Mouse (Mus musculus) ES-Bruce4 (cell line): ENCODE results near the gene St6galnac3. TPM values are rescaled to one million over a fixed set of nuclear protein-coding genes. Genes with fewer than 3 reads are reported as not detected.

Experiments used
- H3K27ac ChIP-seq: 2 replicates; pipeline ENCODE4 v1.5.1; 2012; ENCODE audit warnings: low read length, inconsistent platforms; ENCODE audit not compliant: insufficient read depth
- H3K27me3 ChIP-seq: 2 replicates; pipeline ENCODE4 v1.6.1; 2012; ENCODE audit warnings: mild to moderate bottlenecking, low read length, inconsistent platforms; ENCODE audit not compliant: control insufficient read depth, poor library complexity, insufficient read depth, severe bottlenecking
- H3K36me3 ChIP-seq: 2 replicates; pipeline ENCODE4 v1.6.1; 2012; ENCODE audit warnings: inconsistent platforms, mild to moderate bottlenecking, low read length, moderate library complexity; ENCODE audit not compliant: control insufficient read depth, poor library complexity, insufficient read depth, severe bottlenecking
- H3K4me1 ChIP-seq: one replicate; pipeline ENCODE4 v1.8.1; 2011; ENCODE audit warnings: low read length; ENCODE audit not compliant: control insufficient read depth, insufficient read depth
- H3K4me3 ChIP-seq: 2 replicates; pipeline ENCODE4 v1.5.1; 2011; ENCODE audit warnings: low read depth, mild to moderate bottlenecking, low read length
- H3K9ac ChIP-seq: 2 replicates; pipeline ENCODE4 v1.6.1; 2012; ENCODE audit warnings: low read depth, mild to moderate bottlenecking, inconsistent platforms; ENCODE audit not compliant: poor library complexity, severe bottlenecking
- H3K9me3 ChIP-seq: replicated peaks from 2 replicates; pipeline ENCODE4 v1.6.1; 2012; ENCODE audit warnings: mild to moderate bottlenecking, low read length, inconsistent platforms; ENCODE audit not compliant: control insufficient read depth, poor library complexity, insufficient read depth, severe bottlenecking
- CTCF ChIP-seq: IDR thresholded peaks from one replicate; pipeline ENCODE4 v1.8.1; 2011; ENCODE audit warnings: low read depth, low read length
- EP300 ChIP-seq: IDR thresholded peaks from 2 replicates; pipeline ENCODE4 v1.6.1; 2011; ENCODE audit warnings: low read depth, low read length; ENCODE audit not compliant: insufficient read depth
- POLR2A ChIP-seq: IDR thresholded peaks from one replicate; pipeline ENCODE4 v1.8.1; 2011; ENCODE audit warnings: low read length; ENCODE audit not compliant: insufficient read depth
- polyA plus RNA-seq: library from polyadenylated mRNA; stranded (reverse); fragments of >200 nt; gene quantifications from 2 replicates; pipeline ENCODE4 v1.2.4, GENCODE M21; 2011; ENCODE audit warnings: low read depth; ENCODE audit not compliant: missing spikeins, insufficient read depth, insufficient read length

The St6galnac3 gene
- polyA plus RNA-seq, 1 experiment, result 4.8 TPM

DNA sequence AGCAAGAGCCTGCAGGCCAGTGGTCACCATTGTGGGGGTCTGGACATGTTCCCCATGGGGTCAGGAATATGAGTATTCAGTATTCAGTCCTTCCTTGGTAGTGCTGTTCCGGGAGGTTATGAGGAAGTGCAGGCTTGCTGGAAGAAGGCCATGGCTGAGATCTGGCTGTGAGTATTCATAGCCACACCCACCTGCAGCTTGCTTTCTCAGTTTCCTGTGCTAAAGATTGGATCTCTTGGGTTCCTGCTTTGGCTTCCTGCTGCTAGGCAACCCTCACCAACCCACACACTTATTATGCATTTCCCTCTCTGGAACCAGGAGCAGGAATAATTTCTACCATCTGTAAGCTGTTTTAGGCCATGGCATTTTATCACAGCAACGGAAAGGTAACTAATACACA, 267.8 kb downstream of the St6galnac3 start:
- Histone ChIP-seq H3K4me1 (peaks cover 2% of the 10 kb centered on the region), H3K4me3 (no peak overlapping the region), H3K27ac (no peak overlapping the region), H3K9ac (no peak overlapping the region), H3K27me3 (no peaks in the 10 kb centered on the region), H3K36me3 (peaks cover 10% of the 10 kb centered on the region; the same call in 1 of the 2 replicates), H3K9me3 (peaks cover 2% of the 10 kb centered on the region; the same call in 1 of the 2 replicates)
- no peak for TF ChIP-seq POLR2A

DNA sequence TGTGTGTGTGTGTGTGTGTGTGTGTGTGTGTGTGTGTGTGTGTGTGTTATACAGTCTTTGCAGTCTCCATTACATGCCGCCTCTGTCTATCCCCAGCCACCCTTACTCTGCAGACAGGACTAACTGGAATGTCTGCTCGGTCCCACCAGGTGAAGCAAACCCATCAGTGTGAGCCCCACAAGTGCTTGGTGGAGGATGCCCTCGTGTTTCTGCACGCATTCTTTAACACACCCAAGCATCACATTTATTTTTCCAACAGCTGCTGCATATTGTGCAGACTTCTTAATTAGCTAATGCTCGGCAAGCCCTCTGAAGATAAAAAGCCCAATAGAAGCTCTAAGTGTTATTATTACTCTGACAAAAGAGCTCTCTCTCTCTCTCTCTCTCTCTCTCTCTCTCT, 268.7 kb downstream of the St6galnac3 start:
- Histone ChIP-seq H3K4me1 (peaks cover 2% of the 10 kb centered on the region), H3K9ac (no peak overlapping the region), H3K36me3 (peaks cover 10% of the 10 kb centered on the region; the same call in 1 of the 2 replicates), H3K4me3 (no peak overlapping the region), H3K27ac (no peak overlapping the region), H3K27me3 (no peaks in the 10 kb centered on the region), H3K9me3 (peaks cover 2% of the 10 kb centered on the region; the same call in 1 of the 2 replicates)
- no peak for TF ChIP-seq CTCF
- no peak for TF ChIP-seq EP300
- TF ChIP-seq POLR2A, result no peak

DNA sequence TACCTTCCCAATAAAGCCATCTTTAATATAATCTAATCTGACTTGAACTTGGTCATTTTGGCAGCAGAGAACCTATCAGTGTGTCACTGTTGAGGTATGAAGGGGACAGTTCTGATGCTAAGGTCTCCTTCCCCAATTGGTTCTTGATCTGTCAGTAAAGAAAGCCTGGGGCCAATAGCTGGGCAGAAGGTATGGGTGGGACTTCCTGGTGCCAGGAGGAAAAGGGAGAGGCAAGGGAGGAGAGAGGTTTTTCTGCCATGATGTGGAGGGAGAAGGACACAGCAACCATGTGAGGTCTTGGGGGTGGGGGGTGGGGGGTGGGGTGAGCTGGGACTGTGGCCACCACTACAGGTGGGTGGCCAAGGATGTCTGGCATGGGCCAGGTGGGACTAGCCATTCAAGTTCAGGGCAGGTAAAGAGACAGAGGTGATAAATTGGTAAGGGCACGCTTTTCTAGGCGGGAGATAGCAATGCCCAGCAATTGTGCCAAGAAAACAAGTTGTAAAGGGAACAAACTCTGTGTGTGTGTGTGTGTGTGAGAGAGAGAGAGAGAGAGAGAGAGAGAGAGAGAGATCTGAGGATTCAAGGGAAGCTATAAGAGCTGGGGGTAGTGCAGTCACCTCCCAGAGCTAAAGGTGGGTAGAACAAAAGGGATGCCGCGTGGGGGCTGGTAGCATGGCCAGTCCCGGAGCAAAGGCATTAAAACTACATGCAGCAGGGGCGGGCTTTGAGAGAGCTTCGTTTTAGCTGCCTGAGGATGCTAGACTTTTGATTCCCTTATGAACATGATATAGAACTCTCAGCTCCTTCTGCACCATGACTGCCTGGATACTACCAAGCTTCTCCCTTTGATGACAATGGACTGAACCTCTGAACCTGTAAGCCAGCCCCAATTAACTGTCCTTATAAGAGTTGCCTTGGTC, 271.6 kb downstream of the St6galnac3 start:
- Histone ChIP-seq H3K36me3 (peaks cover 10% of the 10 kb centered on the region; the same call in 1 of the 2 replicates), H3K4me3 (peak overlapping the region; percentile 94), H3K4me1 (peaks cover 2% of the 10 kb centered on the region), H3K9me3 (no peaks in the 10 kb centered on the region), H3K27ac (peak overlapping the region; percentile 91; the same call in 1 of the 2 replicates), H3K9ac (peak overlapping the region; percentile 70), H3K27me3 (no peaks in the 10 kb centered on the region)
- TF ChIP-seq EP300, result no peak
- no peak for TF ChIP-seq POLR2A
- no peak for TF ChIP-seq CTCF

DNA sequence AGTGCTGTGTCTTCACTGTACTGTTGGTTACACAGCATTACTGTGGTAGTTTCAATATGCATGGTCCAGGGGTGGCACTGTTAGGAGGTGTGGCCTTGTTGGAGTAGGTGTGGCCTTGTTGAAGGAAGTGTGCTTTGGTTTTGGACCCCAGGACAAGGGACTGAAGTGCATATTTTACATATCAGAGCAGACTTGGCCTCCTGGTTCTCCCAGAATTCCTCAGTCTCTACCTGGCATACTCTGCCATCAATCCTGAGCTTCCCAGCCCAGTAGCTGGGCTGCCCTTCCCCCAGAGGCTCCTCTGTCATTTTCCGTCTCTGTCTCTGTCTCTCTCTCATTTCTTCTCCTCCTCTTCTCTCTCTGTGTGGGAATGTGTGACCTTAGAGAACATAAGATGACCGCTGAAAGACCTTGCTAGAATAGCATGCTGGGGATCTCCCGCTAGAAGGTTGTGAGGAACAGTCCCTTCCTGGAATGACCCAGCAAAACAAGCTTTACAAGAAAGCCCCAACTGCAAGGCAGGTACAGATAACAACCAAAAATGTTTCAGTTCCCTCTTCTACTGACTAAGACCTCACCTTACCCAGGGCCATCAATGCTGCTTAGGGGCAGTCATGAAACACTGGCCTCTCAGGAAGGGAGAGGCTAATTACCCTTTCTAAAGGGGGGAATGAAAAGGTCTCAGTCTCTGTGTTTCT, 272.5 kb downstream of the St6galnac3 start:
- H3K36me3 ChIP-seq, result peaks cover 10% of the 10 kb centered on the region; the same call in 1 of the 2 replicates
- no peaks in the 10 kb centered on the region for H3K27me3 ChIP-seq
- TF ChIP-seq POLR2A (no peak), EP300 (no peak), CTCF (no peak)
- H3K4me3 ChIP-seq, result no peak overlapping the region
- H3K27ac ChIP-seq, result peak overlapping the region; percentile 91
- no peaks in the 10 kb centered on the region for H3K9me3 ChIP-seq
- H3K4me1 ChIP-seq, result peaks cover 2% of the 10 kb centered on the region
- no peak overlapping the region for H3K9ac ChIP-seq

DNA sequence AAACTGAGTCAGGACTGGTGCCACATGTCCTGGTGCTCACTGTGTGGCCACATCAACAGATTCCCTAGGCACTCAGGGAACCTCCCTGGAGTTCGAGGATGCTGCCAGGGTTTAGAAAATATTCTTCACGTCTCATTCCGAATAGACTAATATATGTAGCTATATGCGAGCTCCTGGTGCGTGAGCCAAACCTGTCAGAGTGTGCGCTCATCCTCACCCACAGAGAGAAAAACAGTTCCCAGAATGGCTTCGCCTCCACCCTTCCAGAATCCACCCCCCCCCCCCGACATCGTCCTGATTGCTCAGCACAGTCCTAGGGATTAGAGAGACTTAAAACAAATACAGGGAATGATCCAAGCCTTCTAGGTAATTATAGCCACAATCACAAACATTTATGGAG, 283.6 kb downstream of the St6galnac3 start:
- H3K27ac ChIP-seq, result no peak overlapping the region
- TF ChIP-seq EP300 (no peak), POLR2A (no peak), CTCF (no peak)
- no peaks in the 10 kb centered on the region for H3K9me3 ChIP-seq
- H3K4me1 ChIP-seq, result no peaks in the 10 kb centered on the region
- no peak overlapping the region for H3K4me3 ChIP-seq
- H3K36me3 ChIP-seq, result no peaks in the 10 kb centered on the region
- H3K9ac ChIP-seq, result no peak overlapping the region
- H3K27me3 ChIP-seq, result no peaks in the 10 kb centered on the region
